Comparison of ENCODE assay signal across 8 mouse cellular contexts in genomic region chr4:43058753-43059654, GRCm38 (mm10). TPM values are rescaled to one million over a fixed set of nuclear protein-coding genes. Genes with fewer than 3 reads are reported as not detected.
DNase-seq lines count a peak whose midpoint lies in the region; ATAC-seq lines count a peak whose summit lies in the region.

TSS of gene Unc13b (plus strand) at chr4:43058953.

- DNase-seq in adrenal gland, postnatal 14 days, result peak; percentile 97
- DNase-seq in embryo, embryonic 11.5 days (ENCODE audit: low read depth, low spot score), result peak; percentile 84
- DNase-seq in gastrocnemius, postnatal 25 days, result peak; percentile 89
- peak; percentile 84 to 90 for DNase-seq in left cerebral cortex, postnatal 25 days (ENCODE audit: low spot score in 2 of 2)
- peak; percentile 92 for DNase-seq in mesoderm, embryonic 11.5 days (ENCODE audit: low read depth, low spot score)
- peak; percentile 84 to 87 for DNase-seq in right cerebral cortex, postnatal 36 days (ENCODE audit: low spot score in 2 of 2)
- peak; percentile 84 to 88 for DNase-seq in urinary bladder, postnatal 4 days (ENCODE audit: low spot score in 2 of 2)

- intact Hi-C loops in left cerebral cortex, postnatal 25 days (cut with DNase I), result loop anchor here (5.0 kb wide), 1 partner anchor 188 kb away; no protein-coding TSS in a partner anchor

- peak; percentile 94 for ATAC-seq in inflammation-experienced regulatory T-cells, adult 6 months

RNA-seq across cellular contexts. Expression of gene Unc13b, which starts in this region (rescaled TPM):
- total RNA-seq in adrenal gland, postnatal 14 days (2021), result 12.1 and 13.9 TPM in 2 replicates
- 1 to 10 TPM; 2.9 to 3.0 TPM for total RNA-seq in gastrocnemius, postnatal 25 days (2021)
- polyA plus RNA-seq in inflammation-experienced regulatory T-cells, adult 6 months (2017; shearing (Covaris generic)), result under 1 TPM in 2 of 3 experiments, not detected in 1; 0.23 to 0.38 TPM
- total RNA-seq in left cerebral cortex, postnatal 25 days (2021), result 10 to 100 TPM; 56.7 to 60.5 TPM

Comparison
In these comparisons a context has a peak if more than half of its experiments do, and no peak if none do; other contexts are left out.
1. Peak in every context shown above with its lines: DNase-seq and ATAC-seq.
2. Peak in ATAC-seq in inflammation-experienced regulatory T-cells, adult 6 months; RNA of the gene not detected or under 1 TPM.